Mouse (Mus musculus) heart, postnatal 0 days (tissue): ENCODE results near the gene H2-T24. TPM values are rescaled to one million over a fixed set of nuclear protein-coding genes. Genes with fewer than 3 reads are reported as not detected.

Source experiments
- ATAC-seq: fragments of 200-750 bp; cut with Nextera tagmentation; 2 replicates; pipeline ENCODE4 v1.8.0; 2017; ENCODE audit warnings: low read depth, moderate number of reproducible peaks, moderate library complexity; ENCODE audit not compliant: insufficient read depth
- DNase-seq: peaks from one replicate; pipeline ENCODE4 v3.0.0-alpha.2; 2016; ENCODE audit warnings: low spot score
- H3K27ac ChIP-seq: fragments of 300-500 bp; sonication (generic); 2 replicates; pipeline ENCODE4 v1.5.1; 2014; ENCODE audit warnings: low read depth, mild to moderate bottlenecking
- H3K27me3 ChIP-seq: fragments of 300-500 bp; sonication (generic); 2 replicates; pipeline ENCODE4 v1.6.1; 2014; ENCODE audit warnings: low read length, mixed read lengths; ENCODE audit not compliant: control insufficient read depth, insufficient read depth
- H3K36me3 ChIP-seq: fragments of 300-500 bp; sonication (generic); replicated peaks from 2 replicates; pipeline ENCODE4 v1.6.1; 2014; ENCODE audit warnings: low read length, mixed read lengths; ENCODE audit not compliant: control insufficient read depth, insufficient read depth
- H3K4me1 ChIP-seq: fragments of 300-500 bp; sonication (generic); 2 replicates; pipeline ENCODE4 v1.6.1; 2014; ENCODE audit warnings: antibody characterized with exemption; ENCODE audit not compliant: control insufficient read depth, insufficient read depth
- H3K4me2 ChIP-seq: fragments of 300-500 bp; sonication (generic); 2 replicates; pipeline ENCODE4 v1.6.1; 2014; ENCODE audit warnings: low read depth, mild to moderate bottlenecking, low read length, moderate library complexity
- H3K4me3 ChIP-seq: fragments of 300-500 bp; sonication (generic); 2 replicates; pipeline ENCODE4 v1.5.1; 2014; ENCODE audit warnings: low read depth, low read length
- H3K9ac ChIP-seq: fragments of 300-500 bp; sonication (generic); replicated peaks from 2 replicates; pipeline ENCODE4 v1.6.1; 2014; ENCODE audit warnings: low read depth, low read length, mixed read lengths
- H3K9me3 ChIP-seq: fragments of 300-500 bp; sonication (generic); replicated peaks from 2 replicates; pipeline ENCODE4 v1.6.1; 2016; ENCODE audit warnings: low read length; ENCODE audit not compliant: control insufficient read depth
- CTCF ChIP-seq: IDR thresholded peaks from 2 replicates; pipeline ENCODE4 v1.5.1; 2016; ENCODE audit warnings: antibody characterized with exemption, control low read depth, low read depth
- EP300 ChIP-seq: IDR thresholded peaks from 2 replicates; pipeline ENCODE4 v1.6.1; 2016; ENCODE audit warnings: antibody characterized with exemption, low read depth
- WGBS: fragments of 180-500 bp; shearing (Covaris S2); extraction: QIAGEN DNeasy Blood & Tissue Kit; methylation state at CpG from one replicate; pipeline ENCODE4 v1.1.7; 2014; 5-methylcytosine and 5-hydroxymethylcytosine counted together
- polyA plus RNA-seq: library from polyadenylated mRNA; unstranded; fragments of >200 nt; fragmentation: Nextera tagmentation; extraction: Ambion mirVana; gene quantifications from 2 replicates; pipeline ENCODE4 v1.2.1, GENCODE M21; 2015
- total RNA-seq: library from RNA; depleted of rRNA; stranded (reverse); fragments of >200 nt; gene quantifications from 2 replicates; pipeline ENCODE4 v1.2.3, GENCODE M21; 2014; ENCODE audit warnings: low replicate concordance

The H2-T24 gene
- total and polyA plus RNA-seq, 2 experiments from 2014 or later, result 1.8 TPM; not detected in 1

- Histone ChIP-seq H3K4me2 (0 out of 2 replicates have a peak overlapping the region, but pooled peaks have one; percentile 6), H3K4me1 (peaks cover 12% of the 10 kb centered on the region), H3K27ac (no peak overlapping the region), H3K4me3 (no peak overlapping the region), H3K9me3 (no peaks in the 10 kb centered on the region), H3K9ac (no peak overlapping the region), H3K36me3 (no peaks in the 10 kb centered on the region), H3K27me3 (no peaks in the 10 kb centered on the region)
- WGBS, result 37% methylated on average over 7 of the region's 7 CpGs
- DNase-seq (no peak), ATAC-seq (no peak; the same call in 1 of the 2 replicates)
- TF ChIP-seq EP300, result no peak
- TF ChIP-seq CTCF, result no peak
These were observed 21.0 kb downstream of the H2-T24 start for GRCm38 (mm10) chr17:35999356-35999755.

- no peak for TF ChIP-seq EP300
- DNase-seq (no peak), ATAC-seq (no peak)
- no peaks in the 10 kb centered on the region for H3K9me3 ChIP-seq
- no peak overlapping the region for H3K4me2 ChIP-seq
- H3K36me3 ChIP-seq, result no peaks in the 10 kb centered on the region
- no peak overlapping the region for H3K4me3 ChIP-seq
- no peak overlapping the region for H3K27ac ChIP-seq
- H3K9ac ChIP-seq, result no peak overlapping the region
- 60% methylated on average over 6 of the region's 6 CpGs for WGBS
- peaks cover 12% of the 10 kb centered on the region for H3K4me1 ChIP-seq
- no peaks in the 10 kb centered on the region for H3K27me3 ChIP-seq
These were observed 21.6 kb downstream of the H2-T24 start for GRCm38 (mm10) chr17:35998545-35999305.

- Histone ChIP-seq H3K4me2 (no peak overlapping the region), H3K9me3 (no peaks in the 10 kb centered on the region), H3K27me3 (no peaks in the 10 kb centered on the region), H3K9ac (no peak overlapping the region), H3K36me3 (no peaks in the 10 kb centered on the region), H3K27ac (no peak overlapping the region), H3K4me1 (peaks cover 12% of the 10 kb centered on the region), H3K4me3 (no peak overlapping the region)
- DNase-seq (no peak), ATAC-seq (no peak)
- TF ChIP-seq CTCF, result no peak
- no peak for TF ChIP-seq EP300
- 58% methylated on average over 12 of the region's 12 CpGs for WGBS
These were observed 22.4 kb downstream of the H2-T24 start for GRCm38 (mm10) chr17:35997713-35998510.

- H3K4me2 ChIP-seq, result no peak overlapping the region
- H3K27me3 ChIP-seq, result no peaks in the 10 kb centered on the region
- DNase-seq (peak; percentile 89), ATAC-seq (peak; percentile 42)
- 1% methylated on average over 11 of the region's 11 CpGs for WGBS
- no peak overlapping the region for H3K27ac ChIP-seq
- peaks cover 12% of the 10 kb centered on the region for H3K4me1 ChIP-seq
- TF ChIP-seq EP300, result no peak
- TF ChIP-seq CTCF, result peak; percentile 99
- H3K9ac ChIP-seq, result no peak overlapping the region
- no peaks in the 10 kb centered on the region for H3K9me3 ChIP-seq
- H3K4me3 ChIP-seq, result no peak overlapping the region
- H3K36me3 ChIP-seq, result no peaks in the 10 kb centered on the region
These were observed 23.4 kb downstream of the H2-T24 start for GRCm38 (mm10) chr17:35996949-35997348.

- ATAC-seq (no peak), DNase-seq (no peak)
- Histone ChIP-seq H3K27me3 (no peaks in the 10 kb centered on the region), H3K9ac (peak overlapping the region; percentile 62), H3K4me2 (peak overlapping the region; percentile 76), H3K4me1 (peaks cover 12% of the 10 kb centered on the region), H3K36me3 (no peaks in the 10 kb centered on the region), H3K4me3 (peak overlapping the region; percentile 64), H3K27ac (peak overlapping the region; percentile 73), H3K9me3 (no peaks in the 10 kb centered on the region)
- 6% methylated on average over 14 of the region's 14 CpGs for WGBS
- TF ChIP-seq EP300 (no peak), CTCF (no peak)
These were observed 25.5 kb downstream of the H2-T24 start for GRCm38 (mm10) chr17:35994879-35995240.
